Mouse (Mus musculus) fat pad, adult 2 months (tissue): ENCODE data around the gene Atad3a.
"Not testable (repeated sequence)": the region's sequence is repeated elsewhere in the genome, so short reads cannot be mapped to it uniquely, and the experiment has no call there.

Source experiments
- DNase-seq: peaks from one replicate; pipeline ENCODE4 v3.0.0-alpha.2; 2011; ENCODE audit warnings: low read depth, low spot score; ENCODE audit errors: extremely low read depth

Gene Atad3a

GRCm38 (mm10) chr4:155760613-155761355 lies at the start of gene Atad3a:
Gene Atad3a (minus strand): TSS chr4:155761093.
- DNase-seq = peak; percentile 85

GRCm38 (mm10) chr4:155807841-155808240 lies 46.9 kb upstream of the Atad3a start:
- DNase-seq = no peak

GRCm38 (mm10) chr4:155803340-155804041 lies 42.6 kb upstream of the Atad3a start:
- no peak for DNase-seq

- no peak for DNase-seq
Measured at GRCm38 (mm10) chr4:155802741-155803339, 41.9 kb upstream of the Atad3a start, which contains the start of gene Mrpl20. Gene Mrpl20 (plus strand): TSS chr4:155802878.

- no peak for DNase-seq
Measured at GRCm38 (mm10) chr4:155802075-155802474, 41.2 kb upstream of the Atad3a start.

- no peak for DNase-seq
Measured at GRCm38 (mm10) chr4:155793730-155794129, 32.8 kb upstream of the Atad3a start.

- DNase-seq = no peak
Measured at GRCm38 (mm10) chr4:155791240-155791933, 30.5 kb upstream of the Atad3a start.

- peak; percentile 75 for DNase-seq
Measured at GRCm38 (mm10) chr4:155790650-155791161, 29.8 kb upstream of the Atad3a start.

GRCm38 (mm10) chr4:155790021-155790489 lies 29.2 kb upstream of the Atad3a start, which contains the start of gene Ankrd65:
Gene Ankrd65 (plus strand): TSS chr4:155790439.
- no peak for DNase-seq

GRCm38 (mm10) chr4:155788833-155789232 lies 27.9 kb upstream of the Atad3a start:
- DNase-seq = not testable (repeated sequence)

- no peak for DNase-seq
Measured at GRCm38 (mm10) chr4:155788300-155788699, 27.4 kb upstream of the Atad3a start.

GRCm38 (mm10) chr4:155785819-155786218 lies 24.9 kb upstream of the Atad3a start, which contains the start of gene Tmem88b:
Gene Tmem88b (minus strand): TSS chr4:155785874.
- DNase-seq = no peak

GRCm38 (mm10) chr4:155785246-155785645 lies 24.4 kb upstream of the Atad3a start:
- DNase-seq = no peak

GRCm38 (mm10) chr4:155784081-155784701 lies 23.3 kb upstream of the Atad3a start:
- no peak for DNase-seq

GRCm38 (mm10) chr4:155783486-155784080 lies 22.7 kb upstream of the Atad3a start:
- DNase-seq = no peak

- DNase-seq = no peak
Measured at GRCm38 (mm10) chr4:155780895-155781294, 20.0 kb upstream of the Atad3a start.

- DNase-seq = no peak
Measured at GRCm38 (mm10) chr4:155779498-155779897, 18.6 kb upstream of the Atad3a start.

- no peak for DNase-seq
Measured at GRCm38 (mm10) chr4:155777816-155778215, 16.9 kb upstream of the Atad3a start.

- no peak for DNase-seq
Measured at GRCm38 (mm10) chr4:155776704-155777335, 15.9 kb upstream of the Atad3a start.
